Mouse (Mus musculus) cerebellum, adult 8-10 months (tissue): ENCODE data around the gene Fxyd4.

Experiments
- DNase-seq: peaks from one replicate; pipeline ENCODE4 v3.0.0; 2022

Fxyd4 gene

GRCm38 (mm10) chr6:117937222-117937932, at the start of gene Fxyd4:
Gene Fxyd4, minus strand, starts transcription at chr6:117937692.
- DNase-seq: no peak

- no peak for DNase-seq
These were observed 49.7 kb upstream of the Fxyd4 start for GRCm38 (mm10) chr6:117987173-117987572.

GRCm38 (mm10) chr6:117966729-117967128, 29.2 kb upstream of the Fxyd4 start:
- no peak for DNase-seq

- DNase-seq: no peak
These were observed 25.7 kb upstream of the Fxyd4 start for GRCm38 (mm10) chr6:117963201-117963600.

- DNase-seq: no peak
These were observed 19.5 kb upstream of the Fxyd4 start for GRCm38 (mm10) chr6:117956851-117957501.

- no peak for DNase-seq
These were observed 18.7 kb upstream of the Fxyd4 start for GRCm38 (mm10) chr6:117956161-117956560.

GRCm38 (mm10) chr6:117952330-117952729, 14.8 kb upstream of the Fxyd4 start:
- DNase-seq: no peak

- no peak for DNase-seq
These were observed 6.4 kb upstream of the Fxyd4 start for GRCm38 (mm10) chr6:117943899-117944298.

GRCm38 (mm10) chr6:117942769-117943168, 5.3 kb upstream of the Fxyd4 start:
- peak; percentile 67 for DNase-seq

- DNase-seq: no peak
These were observed 1.5 kb upstream of the Fxyd4 start for GRCm38 (mm10) chr6:117938951-117939350.

GRCm38 (mm10) chr6:117935681-117936612, 1.5 kb downstream of the Fxyd4 start:
- no peak for DNase-seq

GRCm38 (mm10) chr6:117934301-117934700, 3.2 kb downstream of the Fxyd4 start:
- no peak for DNase-seq

- no peak for DNase-seq
These were observed 5.0 kb downstream of the Fxyd4 start for GRCm38 (mm10) chr6:117932325-117933051.

- no peak for DNase-seq
These were observed 7.4 kb downstream of the Fxyd4 start for GRCm38 (mm10) chr6:117929945-117930655.

GRCm38 (mm10) chr6:117928746-117929145, 8.7 kb downstream of the Fxyd4 start:
- DNase-seq: no peak

- DNase-seq: no peak
These were observed 9.5 kb downstream of the Fxyd4 start for GRCm38 (mm10) chr6:117927955-117928354.

- DNase-seq: no peak
These were observed 10.5 kb downstream of the Fxyd4 start for GRCm38 (mm10) chr6:117926871-117927491.

GRCm38 (mm10) chr6:117922041-117922440, 15.5 kb downstream of the Fxyd4 start:
- no peak for DNase-seq

GRCm38 (mm10) chr6:117920659-117921640, 16.5 kb downstream of the Fxyd4 start:
- DNase-seq: no peak

- DNase-seq: no peak
These were observed 19.4 kb downstream of the Fxyd4 start for GRCm38 (mm10) chr6:117918043-117918442.
